Comparison of ENCODE assay signal across 10 mouse cellular contexts in genomic region chr13:34635978-34636377, GRCm38 (mm10). TPM values are rescaled to one million over a fixed set of nuclear protein-coding genes. Genes with fewer than 3 reads are reported as not detected.
DNase-seq lines count a peak whose midpoint lies in the region; ATAC-seq and TF ChIP-seq lines count a peak whose summit lies in the region.
"Had no signal": no experiment of that assay in that cellular context is flagged by ENCODE, and none has a peak within 500 bp of the region (broad histone marks: within the 10 kb centered on the region; RNA-seq: fewer than 3 reads in every experiment).

No protein-coding gene starts in this region.

- TF ChIP-seq CTCF in stomach, postnatal 0 days (IDR thresholded peaks at IDR 0.05; ENCODE audit: low read depth): peak; percentile 94

- peak; percentile 78 for ATAC-seq in forebrain, embryonic 14.5 days
- peak; percentile 72 for ATAC-seq in hindbrain, embryonic 16.5 days
- ATAC-seq in midbrain, embryonic 13.5 days: peak; percentile 66
- ATAC-seq in stomach, postnatal 0 days (ENCODE audit: low FRiP score, low TSS enrichment): peak; percentile 77

- peak; percentile 89 for DNase-seq in heart, adult 11 months
- DNase-seq in heart, postnatal 25 days (ENCODE audit: low spot score): no peak
- peak; percentile 62 for DNase-seq in brain, embryonic 18.5 days (ENCODE audit: low read depth, low spot score)
- DNase-seq in forebrain, embryonic 14.5 days (ENCODE audit: low spot score): peak; percentile 91
- peak; percentile 69 to 77 for DNase-seq in left cerebral cortex, adult 8-10 months (ENCODE audit: low spot score in 2 of 2)
- DNase-seq in stomach, postnatal 0 days (ENCODE audit: low spot score): peak; percentile 73

- H3K4me1 ChIP-seq in forebrain, embryonic 14.5 days (ENCODE audit: control insufficient read depth, insufficient read depth, low read length): no peaks in the 10 kb centered on the region
- no peaks in the 10 kb centered on the region for H3K4me1 ChIP-seq in hindbrain, embryonic 16.5 days (ENCODE audit: control insufficient read depth, insufficient read depth, low read depth, low read length)
- no peaks in the 10 kb centered on the region for H3K4me1 ChIP-seq in midbrain, embryonic 13.5 days (replicated peaks)
- H3K4me1 ChIP-seq in stomach, postnatal 0 days (replicated peaks; ENCODE audit: control insufficient read depth, insufficient read depth): no peaks in the 10 kb centered on the region
- H3K4me1 ChIP-seq: liver, embryonic 15.5 days had no signal

- WGBS in forebrain, embryonic 14.5 days: 63% methylated on average over 5 of the region's 5 CpGs
- 42% methylated on average over 5 of the region's 5 CpGs for WGBS in hindbrain, embryonic 16.5 days
- WGBS in midbrain, embryonic 13.5 days: 57% methylated on average over 5 of the region's 5 CpGs
- 22% methylated on average over 5 of the region's 5 CpGs for WGBS in stomach, postnatal 0 days

- intact Hi-C loops in heart, postnatal 25 days (cut with DNase I): loop anchor here (1.0 to 2.0 kb wide), 2 partner anchors 291 to 449 kb away; partner anchors contain the start of gene Slc22a23

- H3K27me3 ChIP-seq in forebrain, embryonic 14.5 days (replicated peaks; ENCODE audit: control insufficient read depth, insufficient read depth, low read length): no peaks in the 10 kb centered on the region
- no peaks in the 10 kb centered on the region for H3K27me3 ChIP-seq in hindbrain, embryonic 16.5 days (replicated peaks; ENCODE audit: control insufficient read depth, insufficient read depth, low read length)
- H3K27me3 ChIP-seq in midbrain, embryonic 13.5 days: no peaks in the 10 kb centered on the region
- H3K27me3 ChIP-seq in stomach, postnatal 0 days (ENCODE audit: control insufficient read depth, insufficient read depth, low read length): no peaks in the 10 kb centered on the region
- H3K27me3 ChIP-seq: liver, embryonic 15.5 days had no signal

- H3K9me3 ChIP-seq in forebrain, embryonic 14.5 days (replicated peaks; ENCODE audit: control insufficient read depth, low read length): no peaks in the 10 kb centered on the region
- H3K9me3 ChIP-seq in hindbrain, embryonic 16.5 days (ENCODE audit: control insufficient read depth, low read length): no peaks in the 10 kb centered on the region
- no peaks in the 10 kb centered on the region for H3K9me3 ChIP-seq in midbrain, embryonic 13.5 days
- no peaks in the 10 kb centered on the region for H3K9me3 ChIP-seq in stomach, postnatal 0 days (ENCODE audit: control insufficient read depth, low read length)
- H3K9me3 ChIP-seq: G1E; liver, embryonic 15.5 days had no signal

- H3K4me2 ChIP-seq in forebrain, embryonic 14.5 days (ENCODE audit: low read length): no peak overlapping the region
- no peak overlapping the region for H3K4me2 ChIP-seq in hindbrain, embryonic 16.5 days (ENCODE audit: low read length)
- no peak overlapping the region for H3K4me2 ChIP-seq in midbrain, embryonic 13.5 days (replicated peaks)
- no peak overlapping the region for H3K4me2 ChIP-seq in stomach, postnatal 0 days (replicated peaks; ENCODE audit: low read depth)
- H3K4me2 ChIP-seq: liver, embryonic 15.5 days had no signal

- no peak overlapping the region for H3K9ac ChIP-seq in forebrain, embryonic 14.5 days (ENCODE audit: low read length)
- H3K9ac ChIP-seq in hindbrain, embryonic 16.5 days (ENCODE audit: low read depth, low read length): no peak overlapping the region
- H3K9ac ChIP-seq in midbrain, embryonic 13.5 days (replicated peaks): no peak overlapping the region
- H3K9ac ChIP-seq in stomach, postnatal 0 days (ENCODE audit: low read length): no peak overlapping the region
- H3K9ac ChIP-seq: liver, embryonic 15.5 days had no signal

- no peak overlapping the region for H3K27ac ChIP-seq in forebrain, embryonic 14.5 days (ENCODE audit: low read depth, low read length)
- H3K27ac ChIP-seq in hindbrain, embryonic 16.5 days (ENCODE audit: low read depth, low read length): no peak overlapping the region
- H3K27ac ChIP-seq in midbrain, embryonic 13.5 days: no peak overlapping the region
- H3K27ac ChIP-seq in stomach, postnatal 0 days (replicated peaks): no peak overlapping the region
- H3K27ac ChIP-seq: liver, embryonic 15.5 days had no signal

- H3K4me3 ChIP-seq in forebrain, embryonic 14.5 days (ENCODE audit: low read depth, low read length): no peak overlapping the region
- no peak overlapping the region for H3K4me3 ChIP-seq in hindbrain, embryonic 16.5 days (ENCODE audit: low read length)
- no peak overlapping the region for H3K4me3 ChIP-seq in midbrain, embryonic 13.5 days (replicated peaks)
- H3K4me3 ChIP-seq in stomach, postnatal 0 days (ENCODE audit: low read depth, low read length): no peak overlapping the region
- H3K4me3 ChIP-seq: liver, embryonic 15.5 days had no signal

- no peak for TF ChIP-seq EP300 in stomach, postnatal 0 days (optimal IDR thresholded peaks at IDR 0.05)

- H3K36me3 ChIP-seq in forebrain, embryonic 14.5 days (ENCODE audit: control insufficient read depth, insufficient read depth, low read length): no peaks in the 10 kb centered on the region
- no peaks in the 10 kb centered on the region for H3K36me3 ChIP-seq in hindbrain, embryonic 16.5 days (ENCODE audit: control insufficient read depth, insufficient read depth, low read length)
- H3K36me3 ChIP-seq in midbrain, embryonic 13.5 days: no peaks in the 10 kb centered on the region
- no peaks in the 10 kb centered on the region; the same call in 1 of the 2 replicates for H3K36me3 ChIP-seq in stomach, postnatal 0 days (ENCODE audit: control insufficient read depth, insufficient read depth, low read length)
- H3K36me3 ChIP-seq: G1E had no signal

RNA-seq across cellular contexts. Expression of gene Pxdc1, which starts 17.3 kb away (rescaled TPM):
- total RNA-seq in heart, postnatal 25 days (2021): 10 to 100 TPM; 11.5 to 12.9 TPM
- polyA plus RNA-seq in forebrain, embryonic 14.5 days (2014; fragmentation: Nextera tagmentation; extraction: Ambion mirVana): 5.1 and 6.7 TPM in 2 replicates
- 11.7 and 12.2 TPM in 2 replicates for polyA plus RNA-seq in hindbrain, embryonic 16.5 days (2015; fragmentation: Nextera tagmentation; extraction: Ambion mirVana)
- 1 to 10 TPM; 4.0 to 6.0 (median 4.6) TPM for total RNA-seq in left cerebral cortex, adult 8-10 months (2022)
- polyA plus RNA-seq in midbrain, embryonic 13.5 days (2015; fragmentation: Nextera tagmentation; extraction: Ambion mirVana): 7.8 and 8.3 TPM in 2 replicates
- polyA plus RNA-seq in stomach, postnatal 0 days (2015; fragmentation: Nextera tagmentation; extraction: Ambion mirVana): 13.8 and 14.4 TPM in 2 replicates
- polyA plus RNA-seq: G1E had no signal
